Mouse (Mus musculus) 416B (cell line): ENCODE measurements around the gene Zfpm1.

ENCODE experiments used
- DNase-seq: peaks from one replicate; pipeline ENCODE4 v3.0.0; 2011; ENCODE audit warnings: low read depth

Gene Zfpm1

GRCm38 (mm10) chr8:122326114-122326542, 44.2 kb downstream of the Zfpm1 start:
- DNase-seq: no peak

- DNase-seq: no peak
These were observed 47.1 kb downstream of the Zfpm1 start for GRCm38 (mm10) chr8:122329072-122329471.

- DNase-seq: no peak
These were observed 47.8 kb downstream of the Zfpm1 start for GRCm38 (mm10) chr8:122329553-122330239.

DNA sequence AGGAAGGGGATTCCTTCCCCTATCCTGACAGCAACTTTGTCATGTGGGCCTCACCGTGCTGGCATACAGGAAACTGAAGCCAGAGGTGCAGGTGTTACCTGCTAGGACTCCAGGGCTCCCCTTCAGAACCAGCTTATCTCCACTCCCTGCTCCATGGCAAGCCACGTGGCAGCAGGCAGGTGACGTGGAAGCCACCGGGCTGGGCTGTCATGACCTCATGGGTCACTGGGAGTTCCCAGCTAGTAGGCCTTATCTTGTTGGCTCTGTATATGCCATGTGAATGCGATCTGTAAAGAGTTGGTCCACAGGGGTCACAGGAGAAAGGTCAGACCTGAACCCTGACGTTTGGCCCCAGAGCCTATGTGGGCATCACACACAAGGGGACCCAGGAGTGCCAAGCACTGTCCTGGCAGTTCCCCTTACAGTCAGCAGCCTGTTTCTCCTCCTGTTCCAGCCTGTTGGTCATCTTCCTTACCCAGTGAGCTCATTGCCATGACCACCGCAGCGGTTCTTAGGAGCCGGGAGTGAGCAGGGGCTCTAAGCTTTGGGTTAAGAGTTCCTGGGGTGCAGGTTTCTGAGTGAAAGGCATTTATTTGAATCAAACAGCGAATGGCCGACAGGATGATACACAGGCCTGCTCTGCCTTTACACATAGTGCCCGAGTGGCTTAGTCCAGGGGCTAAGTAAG, 48.6 kb downstream of the Zfpm1 start:
- no peak for DNase-seq

- peak; percentile 81 for DNase-seq
These were observed 49.2 kb downstream of the Zfpm1 start for GRCm38 (mm10) chr8:122331134-122331523.

DNA sequence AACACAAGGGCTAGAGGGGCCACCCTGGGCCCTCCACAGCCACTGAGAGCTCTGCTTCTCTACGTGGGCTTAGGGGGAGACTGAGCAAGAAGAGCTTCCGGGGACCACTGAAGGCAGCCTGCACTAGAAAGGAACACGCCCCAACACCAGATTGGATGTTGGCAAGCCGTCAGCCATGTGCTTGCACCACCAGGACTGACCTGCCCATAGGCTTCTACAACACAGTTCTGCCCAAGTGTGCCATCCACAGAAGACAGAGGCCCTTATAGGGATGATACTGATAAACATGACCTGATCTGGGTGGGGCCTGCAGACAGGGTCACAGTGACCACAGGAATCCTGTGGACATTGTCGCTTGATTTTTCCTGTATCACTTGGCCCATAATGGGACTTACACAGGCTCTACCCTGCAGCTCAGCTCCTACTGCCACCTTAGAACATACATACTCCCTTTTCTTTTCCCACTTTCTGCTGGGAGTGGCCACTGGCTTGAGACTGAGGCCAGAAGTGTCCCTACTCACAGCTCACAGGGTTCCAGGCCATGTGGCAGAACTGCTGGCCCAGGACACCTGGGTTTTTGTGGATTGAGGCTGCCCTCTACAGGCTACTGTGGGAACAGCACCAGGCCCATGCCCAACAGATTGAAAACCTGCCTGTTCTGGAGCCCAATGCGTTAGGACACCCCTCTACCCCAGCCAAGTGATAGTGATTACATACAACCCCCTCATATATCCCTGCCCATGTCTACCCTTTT, 51.0 kb downstream of the Zfpm1 start:
- DNase-seq: peak; percentile 80

DNA sequence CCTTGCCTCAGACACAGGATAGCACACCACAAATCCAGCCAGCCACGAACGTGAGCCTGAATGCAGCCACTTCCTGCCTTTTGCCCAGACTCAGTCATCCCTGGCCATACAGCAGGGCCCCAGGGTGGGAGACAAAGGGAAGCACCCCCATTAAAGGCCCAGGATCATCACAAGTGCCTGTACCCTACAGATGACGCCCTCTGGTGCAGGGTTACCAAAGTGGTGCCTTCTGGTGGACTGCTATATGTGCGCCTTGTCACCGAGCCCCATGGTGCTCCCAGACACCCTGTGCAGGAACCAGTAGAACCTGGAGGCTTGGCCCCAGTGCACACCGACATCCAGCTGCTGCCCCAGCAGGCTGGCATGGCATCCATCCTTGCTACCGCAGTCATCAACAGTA, 51.6 kb downstream of the Zfpm1 start:
- no peak for DNase-seq

- DNase-seq: no peak
These were observed 53.0 kb downstream of the Zfpm1 start for GRCm38 (mm10) chr8:122334791-122335490.

- DNase-seq: no peak
These were observed 53.8 kb downstream of the Zfpm1 start for GRCm38 (mm10) chr8:122335638-122336250.

DNA sequence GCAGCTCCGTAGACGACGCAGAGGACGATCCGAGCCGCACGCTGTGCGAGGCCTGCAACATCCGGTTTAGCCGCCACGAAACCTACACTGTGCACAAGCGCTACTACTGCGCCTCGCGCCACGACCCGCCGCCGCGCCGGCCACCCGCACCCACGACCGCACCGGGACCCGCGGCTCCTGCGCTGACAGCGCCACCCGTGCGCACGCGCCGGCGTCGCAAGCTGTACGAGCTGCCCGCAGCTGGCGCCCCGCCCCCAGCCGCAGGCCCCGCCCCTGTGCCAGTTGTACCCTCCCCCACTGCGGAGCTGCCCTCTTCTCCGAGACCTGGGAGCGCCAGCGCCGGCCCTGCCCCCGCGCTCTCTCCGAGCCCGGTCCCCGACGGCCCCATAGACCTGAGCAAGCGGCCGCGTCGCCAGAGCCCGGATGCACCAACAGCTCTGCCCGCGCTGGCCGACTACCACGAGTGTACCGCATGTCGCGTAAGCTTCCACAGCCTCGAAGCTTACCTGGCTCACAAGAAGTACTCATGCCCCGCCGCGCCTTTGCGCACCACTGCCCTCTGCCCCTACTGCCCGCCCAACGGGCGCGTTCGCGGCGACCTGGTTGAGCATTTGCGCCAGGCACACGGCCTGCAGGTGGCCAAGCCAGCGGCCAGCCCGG, 54.4 kb downstream of the Zfpm1 start:
- DNase-seq: no peak

GRCm38 (mm10) chr8:122338852-122339251, 56.9 kb downstream of the Zfpm1 start:
- no peak for DNase-seq

DNA sequence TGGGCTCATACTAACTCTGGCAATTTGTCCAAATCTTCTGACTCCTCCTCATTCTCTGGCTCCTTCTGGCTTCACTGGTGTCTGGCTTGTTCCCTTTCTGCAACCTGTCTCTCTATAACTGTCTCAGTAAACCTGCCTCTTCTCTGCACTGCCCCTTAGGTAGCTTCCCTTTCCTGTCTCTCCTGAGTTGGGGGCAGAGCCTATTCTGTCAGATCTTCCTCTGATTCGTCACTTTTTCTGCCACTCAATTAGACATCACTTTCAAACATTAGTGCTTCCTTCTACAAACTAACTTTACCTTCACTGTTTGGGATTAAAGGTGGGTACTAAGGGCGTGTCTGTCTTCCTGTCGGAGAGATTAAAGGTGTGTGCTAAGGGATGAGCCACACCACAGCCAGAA, 58.8 kb downstream of the Zfpm1 start:
- no peak for DNase-seq

DNA sequence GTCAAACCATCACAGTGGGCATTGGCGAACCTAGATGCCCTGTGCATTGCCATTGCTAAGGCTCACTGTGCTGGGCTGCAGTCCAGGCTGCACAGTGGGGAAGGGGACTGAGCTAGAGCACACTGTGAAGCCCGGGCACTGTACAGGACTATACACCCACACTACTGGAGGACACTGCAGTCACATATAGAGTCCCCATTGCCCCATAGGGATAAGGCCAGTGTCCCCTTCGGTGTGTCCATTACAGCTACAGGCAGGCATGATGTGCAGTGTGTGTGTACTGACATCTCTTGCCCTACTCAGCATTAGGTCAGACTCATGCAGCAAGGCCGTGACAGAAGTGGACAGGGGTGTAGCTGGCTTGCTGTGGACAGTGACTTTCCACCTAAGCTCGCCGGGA, 59.8 kb downstream of the Zfpm1 start:
- no peak for DNase-seq

DNA sequence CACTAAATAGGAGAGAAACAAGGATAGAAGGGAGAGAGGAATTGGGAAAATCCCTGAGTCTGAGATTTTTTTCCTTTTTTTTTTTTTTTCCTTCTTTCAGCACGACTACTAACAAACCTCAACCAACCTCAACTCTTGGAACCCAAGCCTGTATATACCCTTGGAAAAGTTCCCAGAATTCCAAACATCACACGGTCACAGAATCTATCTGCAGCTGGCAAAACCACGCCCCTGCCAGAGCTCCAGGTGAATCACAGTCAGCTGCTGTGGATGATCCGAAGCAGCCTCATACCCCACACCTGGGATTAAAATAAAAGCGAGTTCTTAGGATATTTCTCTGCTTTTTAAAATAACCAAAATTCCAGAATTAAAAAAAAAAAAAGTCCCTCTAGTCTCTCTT, 60.4 kb downstream of the Zfpm1 start:
- no peak for DNase-seq

DNA sequence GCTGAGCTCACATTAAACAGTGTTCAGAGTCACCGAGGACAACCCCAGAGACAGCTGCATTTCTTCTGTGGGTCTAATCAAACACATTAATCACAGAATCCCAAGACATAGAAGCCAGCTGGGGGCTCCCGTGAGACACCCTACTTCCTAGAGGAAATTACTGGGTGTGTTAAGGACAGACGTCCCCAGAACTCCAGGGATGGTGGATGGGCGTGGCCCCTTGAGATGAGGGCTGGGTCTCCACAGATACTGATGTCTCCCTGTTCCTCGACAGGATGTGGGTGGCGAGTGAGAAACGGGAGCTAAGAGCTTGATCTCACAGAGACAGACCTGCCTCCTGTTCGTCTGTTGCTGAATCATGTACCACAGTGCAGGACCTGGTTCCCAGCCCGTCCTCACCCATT, 60.9 kb downstream of the Zfpm1 start:
- DNase-seq: peak; percentile 82

- no peak for DNase-seq
These were observed 61.4 kb downstream of the Zfpm1 start for GRCm38 (mm10) chr8:122343341-122343740.

GRCm38 (mm10) chr8:122343758-122344157, 61.8 kb downstream of the Zfpm1 start:
- DNase-seq: no peak

DNA sequence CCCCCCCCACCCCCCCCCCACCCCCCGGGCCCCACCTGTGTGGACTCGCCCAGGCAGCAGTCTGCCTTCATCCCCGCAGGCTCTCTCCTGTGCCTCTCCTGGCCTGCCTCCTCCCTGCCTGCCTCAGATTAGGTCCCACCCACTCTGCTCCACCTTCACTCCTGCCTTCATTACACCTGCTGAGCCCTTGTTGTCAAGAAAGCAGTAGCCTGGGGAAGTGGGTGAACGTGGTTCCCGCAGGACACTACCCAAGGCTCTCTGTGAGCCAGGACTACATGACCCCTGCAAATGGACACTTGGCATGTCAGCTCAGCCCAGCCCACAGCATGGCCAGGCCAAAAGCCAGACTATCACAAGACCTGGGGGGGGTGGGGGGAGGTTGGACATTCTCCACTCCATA, 62.3 kb downstream of the Zfpm1 start:
- DNase-seq: no peak

- DNase-seq: peak; percentile 67
These were observed 63.5 kb downstream of the Zfpm1 start for GRCm38 (mm10) chr8:122345181-122346095.

DNA sequence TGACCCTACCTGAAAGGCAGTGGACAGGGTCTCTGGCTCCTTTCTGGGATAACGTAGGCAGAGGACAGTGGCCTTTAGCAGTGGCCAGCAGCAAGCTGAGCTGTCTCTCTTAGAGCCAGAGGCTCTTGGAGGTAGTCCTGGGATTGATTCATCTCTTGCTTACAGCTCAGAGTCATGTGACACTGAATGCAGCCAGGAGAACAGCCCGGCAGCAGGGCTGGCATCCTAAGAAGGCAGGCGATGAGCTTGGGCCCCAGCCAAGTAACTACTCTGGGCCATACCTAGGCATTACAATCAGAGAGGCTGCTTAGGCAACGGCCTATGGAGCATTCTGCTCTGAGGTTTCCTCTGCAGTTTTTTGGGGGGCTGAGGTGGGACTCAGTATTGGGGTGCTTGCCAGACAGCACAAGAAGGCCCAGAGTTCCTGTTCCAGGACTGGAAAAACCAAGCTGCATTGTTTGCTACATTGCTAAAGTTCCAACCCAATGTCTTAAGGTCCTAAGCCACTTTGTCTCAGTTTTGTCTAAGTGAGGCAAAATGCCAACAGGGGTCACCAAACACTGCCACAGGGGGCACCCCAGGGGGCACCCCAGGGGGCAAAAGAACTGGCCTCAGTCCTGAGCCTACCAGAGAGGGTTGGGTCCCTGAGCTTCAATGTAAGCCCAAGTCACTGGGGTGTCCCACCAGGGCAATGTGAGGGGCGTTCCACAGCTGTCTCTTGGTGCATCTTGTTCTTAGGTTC, 66.0 kb downstream of the Zfpm1 start:
- no peak for DNase-seq
